In genomic region chr11:97744063-97744717, GRCm38 (mm10) we compare ENCODE assay signal across 8 mouse cellular contexts. TPM values are rescaled to one million over a fixed set of nuclear protein-coding genes. Genes with fewer than 3 reads are reported as not detected.
DNase-seq lines count a peak whose midpoint lies in the region; ATAC-seq and TF ChIP-seq lines count a peak whose summit lies in the region.

TSS of gene Pip4k2b (minus strand) at chr11:97744704.

- H3K27ac ChIP-seq in brown adipose tissue, adult 24 weeks (replicated peaks; ENCODE audit: low read depth, low read length), result peak within 1 kb of the TSS; percentile 100
- peak within 1 kb of the TSS; percentile 99 for H3K27ac ChIP-seq in hindbrain, embryonic 13.5 days
- H3K27ac ChIP-seq in limb, embryonic 14.5 days (replicated peaks; ENCODE audit: low read depth, low read length), result peak within 1 kb of the TSS; percentile 93
- peak within 1 kb of the TSS; percentile 98 for H3K27ac ChIP-seq in midbrain, embryonic 14.5 days (replicated peaks; ENCODE audit: low read depth, low read length)

- H3K4me1 ChIP-seq in brown adipose tissue, adult 24 weeks (ENCODE audit: control insufficient read depth, insufficient read depth, insufficient read length, low read length), result peaks cover 12% of the 10 kb centered on the region
- peaks cover 38% of the 10 kb centered on the region for H3K4me1 ChIP-seq in hindbrain, embryonic 13.5 days (replicated peaks)
- H3K4me1 ChIP-seq in limb, embryonic 14.5 days (ENCODE audit: control insufficient read depth, insufficient read depth, low read length), result peaks cover 15% of the 10 kb centered on the region
- peaks cover 18% of the 10 kb centered on the region for H3K4me1 ChIP-seq in midbrain, embryonic 14.5 days (ENCODE audit: control insufficient read depth, insufficient read depth, low read length)

- no peaks in the 10 kb centered on the region for H3K9me3 ChIP-seq in hindbrain, embryonic 13.5 days
- no peaks in the 10 kb centered on the region for H3K9me3 ChIP-seq in limb, embryonic 14.5 days (ENCODE audit: control insufficient read depth, low read length)
- H3K9me3 ChIP-seq in midbrain, embryonic 14.5 days (ENCODE audit: control insufficient read depth, low read length), result no peaks in the 10 kb centered on the region

- H3K4me3 ChIP-seq in brown adipose tissue, adult 24 weeks (ENCODE audit: insufficient read depth, low read depth, low read length), result peak within 1 kb of the TSS; percentile 99
- H3K4me3 ChIP-seq in hindbrain, embryonic 13.5 days, result peak within 1 kb of the TSS; percentile 78
- H3K4me3 ChIP-seq in limb, embryonic 14.5 days (replicated peaks; ENCODE audit: low read length), result peak within 1 kb of the TSS; percentile 80
- H3K4me3 ChIP-seq in midbrain, embryonic 14.5 days (replicated peaks; ENCODE audit: low read depth, low read length), result peak within 1 kb of the TSS; percentile 76

- DNase-seq in right cerebral cortex, adult 2 months (ENCODE audit: low spot score in 2 of 2), result peak; percentile 27 to 52
- DNase-seq in right cerebral cortex, postnatal 25 days, result no peak
- DNase-seq in frontal cortex, postnatal 36 days (ENCODE audit: low spot score in 2 of 2), result peak; percentile 57 to 58
- no peak for DNase-seq in limb, embryonic 14.5 days (ENCODE audit: low spot score)
- no peak for DNase-seq in midbrain, embryonic 14.5 days
- no peak for DNase-seq in thymus, postnatal 4 days

- no peak for TF ChIP-seq POLR2A in limb, embryonic 14.5 days (IDR thresholded peaks at IDR 0.05; ENCODE audit: borderline replicate concordance, extremely low read depth, insufficient read depth, insufficient read length)

- H3K27me3 ChIP-seq in hindbrain, embryonic 13.5 days, result no peaks in the 10 kb centered on the region
- no peaks in the 10 kb centered on the region for H3K27me3 ChIP-seq in limb, embryonic 14.5 days (ENCODE audit: control insufficient read depth, insufficient read depth, low read length)
- H3K27me3 ChIP-seq in midbrain, embryonic 14.5 days (ENCODE audit: control insufficient read depth, insufficient read depth, low read length), result no peaks in the 10 kb centered on the region

- H3K9ac ChIP-seq in hindbrain, embryonic 13.5 days, result peak within 1 kb of the TSS; percentile 89
- H3K9ac ChIP-seq in limb, embryonic 14.5 days (ENCODE audit: low read depth, low read length, severe bottlenecking), result peak within 1 kb of the TSS; percentile 83
- H3K9ac ChIP-seq in midbrain, embryonic 14.5 days (replicated peaks; ENCODE audit: low read length), result peak within 1 kb of the TSS; percentile 83

- ATAC-seq in hindbrain, embryonic 13.5 days (ENCODE audit: low FRiP score), result peak; percentile 44
- ATAC-seq in limb, embryonic 14.5 days (ENCODE audit: low FRiP score, low read depth), result peak; percentile 32
- peak; percentile 58 for ATAC-seq in midbrain, embryonic 14.5 days (ENCODE audit: low FRiP score, low TSS enrichment)

- peaks cover 32% of the 10 kb centered on the region for H3K36me3 ChIP-seq in hindbrain, embryonic 13.5 days
- peaks cover 31% of the 10 kb centered on the region for H3K36me3 ChIP-seq in limb, embryonic 14.5 days (ENCODE audit: control insufficient read depth, insufficient read depth, low read length)
- H3K36me3 ChIP-seq in midbrain, embryonic 14.5 days (ENCODE audit: control insufficient read depth, insufficient read depth, low read length), result peaks cover 33% of the 10 kb centered on the region

- under 1% methylated on average over 59 of the region's 63 CpGs for WGBS in hindbrain, embryonic 13.5 days
- whole genome bisulfite sequencing in limb, embryonic 14.5 days, result under 1% methylated on average over 38 of the region's 63 CpGs
- WGBS in midbrain, embryonic 14.5 days, result under 1% methylated on average over 56 of the region's 63 CpGs

- peak within 1 kb of the TSS; percentile 79 for H3K4me2 ChIP-seq in hindbrain, embryonic 13.5 days
- H3K4me2 ChIP-seq in limb, embryonic 14.5 days (replicated peaks; ENCODE audit: low read depth, low read length, severe bottlenecking), result peak within 1 kb of the TSS; percentile 83
- peak within 1 kb of the TSS; percentile 63 for H3K4me2 ChIP-seq in midbrain, embryonic 14.5 days (ENCODE audit: low read length)

RNA-seq across cellular contexts. Expression of gene Pip4k2b, which starts in this region (rescaled TPM):
- polyA plus RNA-seq in brown adipose tissue, adult 24 weeks (2012; ENCODE audit: insufficient read depth, insufficient read length, missing spikeins), result 6.1 and 10.3 TPM in 2 replicates
- 4.3 and 4.7 TPM in 2 replicates for polyA plus RNA-seq in hindbrain, embryonic 13.5 days (2015; fragmentation: Nextera tagmentation; extraction: Ambion mirVana)
- polyA plus RNA-seq in limb, embryonic 14.5 days (2012; rRNA removed), result 34.4 and 37.4 TPM in 2 replicates
- 2.2 and 2.3 TPM in 2 replicates for polyA plus RNA-seq in limb, embryonic 14.5 days (2014; fragmentation: Nextera tagmentation; extraction: Ambion mirVana)
- polyA plus RNA-seq in midbrain, embryonic 14.5 days (2014; fragmentation: Nextera tagmentation; extraction: Ambion mirVana), result 4.8 and 7.7 TPM in 2 replicates

Comparison
In these comparisons a context has a peak if more than half of its experiments do, and no peak if none do; other contexts are left out.
1. DNase-seq: peak in right cerebral cortex, adult 2 months (2 of 2) and frontal cortex, postnatal 36 days (2 of 2); none in right cerebral cortex, postnatal 25 days (single experiment), limb, embryonic 14.5 days (single experiment), midbrain, embryonic 14.5 days (single experiment) and thymus, postnatal 4 days (single experiment).
2. Peak in every context shown above with its lines, with median percentiles within 50 percentile points of each other: H3K27ac ChIP-seq, H3K4me3 ChIP-seq, ATAC-seq, H3K4me2 ChIP-seq and H3K9ac ChIP-seq.